Mouse (Mus musculus) embryo, embryonic 10.5 days (tissue): ENCODE results near the gene St3gal4.

Experiments
- DNase-seq: peaks from one replicate; pipeline ENCODE4 v3.0.0-alpha.2; 2015; ENCODE audit warnings: low spot score

St3gal4 gene

DNA sequence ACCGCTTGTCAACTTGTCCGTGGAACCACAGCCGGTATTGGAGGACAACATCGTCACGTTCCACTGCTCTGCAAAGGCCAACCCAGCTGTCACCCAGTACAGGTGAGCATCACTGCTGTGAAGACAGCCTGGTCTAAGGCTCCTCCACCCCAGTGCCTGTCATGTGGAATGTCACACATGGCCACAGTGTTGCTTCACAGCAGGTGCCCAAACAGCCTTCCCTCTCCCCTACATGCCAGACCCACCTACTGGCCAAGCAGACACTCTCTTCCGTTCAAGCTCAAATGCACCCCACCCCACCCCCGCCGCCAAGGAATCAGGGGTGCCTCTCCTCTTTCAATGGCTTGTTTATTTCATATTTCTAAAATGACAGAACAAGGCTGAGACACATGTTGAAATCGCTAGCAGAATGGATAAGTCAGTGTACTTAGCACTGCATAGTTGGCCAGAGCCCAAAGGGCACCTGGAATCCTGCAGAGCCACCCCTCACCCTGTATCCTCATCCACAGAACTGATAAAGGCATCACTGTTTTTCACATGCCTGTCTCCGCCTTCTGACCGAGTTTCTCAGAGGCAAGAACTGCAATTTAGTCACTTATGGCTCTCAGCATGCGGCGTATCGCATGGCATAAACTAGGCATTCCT, 111.2 kb downstream of the St3gal4 start:
- DNase-seq: no peak

GRCm38 (mm10) chr9:35004113-35004512, 115.0 kb downstream of the St3gal4 start:
- DNase-seq: no peak

DNA sequence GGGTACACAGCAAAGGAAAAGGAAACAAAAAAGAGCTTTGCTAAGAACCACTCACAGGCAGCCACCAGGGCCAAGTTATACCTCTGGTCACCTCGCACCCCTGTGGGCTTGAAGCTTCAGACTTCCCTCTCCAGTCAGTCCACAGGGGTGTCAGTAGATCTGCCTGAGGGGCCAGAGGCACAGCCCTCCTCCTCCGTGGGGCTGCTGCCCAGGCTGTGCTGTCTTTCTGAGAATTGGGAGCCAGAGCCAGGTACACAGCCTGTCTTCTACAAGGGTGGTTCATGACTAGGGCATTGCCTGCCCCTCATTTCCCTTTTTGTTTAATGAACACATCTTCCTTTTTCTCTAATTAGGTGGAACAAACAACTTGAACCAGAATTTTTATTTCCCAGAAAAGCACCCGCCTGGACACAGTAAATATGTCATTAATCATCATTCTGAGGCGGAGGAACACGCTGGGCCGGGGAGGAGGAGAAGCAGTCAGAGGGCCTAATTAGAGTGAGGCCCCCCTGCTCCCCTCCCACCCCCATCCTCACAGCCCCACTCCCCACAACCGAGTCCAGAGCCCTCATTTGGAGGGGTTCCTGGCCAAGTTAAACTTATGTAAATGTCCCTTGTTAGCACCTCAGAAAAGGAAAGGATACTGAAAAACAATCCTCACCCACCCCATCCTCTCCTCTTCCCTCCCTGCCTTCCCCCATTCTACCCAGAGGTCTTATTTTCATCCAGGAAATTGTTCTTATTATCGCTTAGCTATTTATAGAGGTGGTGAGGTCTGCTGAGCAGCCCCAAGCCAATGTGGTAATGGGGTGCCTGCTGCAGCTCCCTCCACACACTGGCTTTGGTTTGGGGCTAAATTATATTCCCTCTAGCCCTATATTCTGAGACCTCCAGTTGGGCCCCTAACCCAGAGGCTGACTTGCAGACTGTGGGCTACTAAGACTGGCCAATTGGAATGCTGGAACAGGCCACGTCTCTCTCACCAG, 120.9 kb downstream of the St3gal4 start:
- DNase-seq: no peak
